ENCODE assay signal across 11 mouse cellular contexts in the genomic region with DNA sequence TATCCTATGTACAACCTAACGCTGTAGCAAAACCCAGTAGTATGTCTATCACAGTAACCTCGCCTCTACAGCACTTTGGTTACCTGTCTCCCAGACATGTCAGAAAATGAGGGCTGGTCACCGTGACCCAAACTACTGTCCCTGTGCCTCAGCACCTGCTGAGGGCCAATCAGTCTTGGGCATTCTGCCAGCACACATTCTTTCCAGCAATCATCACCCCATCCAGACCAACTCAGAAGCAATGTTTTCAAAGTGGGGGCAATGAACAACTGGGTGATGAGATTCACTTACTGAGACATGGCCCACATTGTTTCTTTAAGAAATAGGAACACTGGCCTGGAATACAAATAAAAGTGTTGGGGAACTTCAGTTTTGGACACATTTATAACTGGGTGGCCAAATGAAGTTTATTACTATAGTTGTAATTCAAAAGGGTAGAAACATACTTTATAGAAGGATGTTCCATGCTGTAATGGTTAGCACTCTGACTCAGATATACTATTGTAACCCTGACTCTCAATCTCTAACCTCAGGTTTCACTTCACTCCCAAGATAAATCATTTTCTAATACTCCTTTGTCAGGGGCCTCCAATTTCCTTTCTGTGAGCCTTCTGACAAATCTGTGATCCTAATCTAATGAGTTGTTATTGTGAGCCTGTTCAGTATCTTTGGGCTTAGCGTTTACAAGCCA. TPM values are rescaled to one million over a fixed set of nuclear protein-coding genes. Genes with fewer than 3 reads are reported as not detected.
A peak's percentile ranks its signal among the peaks of the same experiment; 100 is the strongest.
DNase-seq lines count a peak whose midpoint lies in the region; ATAC-seq and TF ChIP-seq lines count a peak whose summit lies in the region.
"Had no signal": no experiment of that assay in that cellular context is flagged by ENCODE, and none has a peak within 500 bp of the region (broad histone marks: within the 10 kb centered on the region; RNA-seq: fewer than 3 reads in every experiment).

No protein-coding gene starts in this region.

- no peak overlapping the region for H3K4me2 ChIP-seq in forebrain, postnatal 0 days (ENCODE audit: low read depth)
- H3K4me2 ChIP-seq: hindbrain, embryonic 12.5 days; neural tube, embryonic 12.5 days had no signal

- TF ChIP-seq CTCF in forebrain, postnatal 0 days (IDR thresholded peaks at IDR 0.05; ENCODE audit: low read depth): no peak

- no peaks in the 10 kb centered on the region for H3K36me3 ChIP-seq in forebrain, postnatal 0 days (ENCODE audit: insufficient read depth)
- H3K36me3 ChIP-seq: hindbrain, embryonic 12.5 days; neural tube, embryonic 12.5 days had no signal

- no peaks in the 10 kb centered on the region for H3K4me1 ChIP-seq in forebrain, postnatal 0 days (ENCODE audit: insufficient read depth)
- H3K4me1 ChIP-seq: neural tube, embryonic 12.5 days had no signal

- no peaks in the 10 kb centered on the region for H3K27me3 ChIP-seq in forebrain, postnatal 0 days (ENCODE audit: insufficient read depth, low read length)
- H3K27me3 ChIP-seq: hindbrain, embryonic 12.5 days; neural tube, embryonic 12.5 days had no signal

- no peak overlapping the region for H3K27ac ChIP-seq in forebrain, postnatal 0 days (ENCODE audit: low read depth, low read length)
- H3K27ac ChIP-seq: hindbrain, embryonic 12.5 days; neural tube, embryonic 12.5 days had no signal

- H3K9ac ChIP-seq in forebrain, postnatal 0 days: no peak overlapping the region
- H3K9ac ChIP-seq: hindbrain, embryonic 12.5 days; neural tube, embryonic 12.5 days had no signal

- 64% methylated on average over 4 of the region's 4 CpGs for WGBS in forebrain, postnatal 0 days

- H3K4me3 ChIP-seq in forebrain, postnatal 0 days (ENCODE audit: low read depth, low read length): no peak overlapping the region
- H3K4me3 ChIP-seq: hindbrain, embryonic 12.5 days; neural tube, embryonic 12.5 days had no signal

- H3K9me3 ChIP-seq in forebrain, postnatal 0 days (ENCODE audit: low read length): no peaks in the 10 kb centered on the region
- H3K9me3 ChIP-seq: hindbrain, embryonic 12.5 days; neural tube, embryonic 12.5 days had no signal

- peak; percentile 58 for ATAC-seq in inflammation-experienced regulatory T-cells, adult 6 months
- no peak for ATAC-seq in forebrain, postnatal 0 days

- DNase-seq in adrenal gland, adult 2 months: peak; percentile 52
- no peak for DNase-seq in adrenal gland, postnatal 10 days
- DNase-seq in lung, adult 18-20 months: peak; percentile 49 to 52
- DNase-seq in lung, postnatal 25 days (ENCODE audit: low spot score): no peak
- DNase-seq in lung, postnatal 4 days: peak; percentile 22 to 31
- no peak for DNase-seq in right cerebral cortex, postnatal 4 days
- no peak for DNase-seq in forebrain, postnatal 0 days
- DNase-seq: cerebellum, adult 8-10 months had no signal

RNA-seq across cellular contexts. Expression of a gene that starts 16.9 kb away (rescaled TPM):
- total RNA-seq in adrenal gland, adult 2 months (2021): 10 to 100 TPM; 71.4 to 81.3 TPM
- polyA plus RNA-seq in adrenal gland, adult 2 months (2012; rRNA removed): 28.1 and 29.3 TPM in 2 replicates
- total RNA-seq in adrenal gland, postnatal 10 days (2021): 10 to 100 TPM; 76.7 to 76.9 TPM
- 100 to 1,000 TPM in 1 of 3 experiments, 10 to 100 TPM in 2; 74.2 to 131 (median 98.5) TPM for polyA plus RNA-seq in inflammation-experienced regulatory T-cells, adult 6 months (2017; shearing (Covaris generic))
- total RNA-seq in forebrain, postnatal 0 days (2014; rRNA removed): 117 and 133 TPM in 2 replicates
- polyA plus RNA-seq in forebrain, postnatal 0 days (2015; fragmentation: Nextera tagmentation; extraction: Ambion mirVana): 335 and 342 TPM in 2 replicates

Comparison
In these comparisons a context has a peak if more than half of its experiments do, and no peak if none do; other contexts are left out.
1. DNase-seq: peak in adrenal gland, adult 2 months (single experiment), lung, adult 18-20 months (2 of 2) and lung, postnatal 4 days (2 of 2); none in adrenal gland, postnatal 10 days (single experiment), lung, postnatal 25 days (single experiment), right cerebral cortex, postnatal 4 days (single experiment) and forebrain, postnatal 0 days (single experiment).